In the genomic region with DNA sequence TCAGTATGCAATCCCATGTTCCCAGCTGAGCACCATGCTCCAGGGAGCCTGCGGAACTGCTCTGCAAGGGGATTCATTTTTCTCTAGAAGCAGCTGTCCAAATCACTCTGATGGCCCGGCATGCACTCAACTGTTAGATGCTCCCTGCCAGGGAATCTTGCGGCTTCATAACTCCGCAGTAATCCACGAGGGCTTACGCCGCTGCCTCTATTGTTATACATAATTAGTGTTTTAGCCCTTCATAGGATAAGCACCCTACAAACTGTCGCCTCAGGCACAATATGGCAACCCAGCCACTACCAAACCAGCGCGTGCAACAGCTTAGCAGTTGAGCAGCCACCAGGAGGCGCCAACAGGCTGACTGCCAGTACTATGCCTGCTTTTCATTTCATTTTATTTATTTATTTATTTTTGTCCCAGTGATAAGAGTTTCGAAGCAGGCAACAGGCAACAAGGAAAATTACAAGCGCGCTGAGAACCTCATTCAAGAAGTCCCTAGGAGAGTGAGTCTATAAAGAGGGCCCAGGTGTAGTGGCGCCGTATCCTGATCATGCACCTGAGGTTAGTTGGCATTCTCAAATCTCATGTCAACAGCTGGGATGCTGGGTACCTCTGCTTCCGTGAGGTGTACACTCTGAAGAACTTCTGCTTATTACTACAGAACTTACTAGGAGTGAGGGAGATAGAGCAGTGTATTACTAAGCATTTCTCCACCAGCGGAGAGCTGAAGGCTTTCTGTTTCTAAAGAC, we compare ENCODE assay signal across 8 mouse cellular contexts.
A peak's percentile ranks its signal among the peaks of the same experiment; 100 is the strongest.
DNase-seq lines count a peak whose midpoint lies in the region; ATAC-seq and TF ChIP-seq lines count a peak whose summit lies in the region.

No protein-coding gene starts in this region.

- H3K27me3 ChIP-seq in Patski, result no peaks in the 10 kb centered on the region
- no peaks in the 10 kb centered on the region for H3K27me3 ChIP-seq in forebrain, embryonic 15.5 days
- H3K27me3 ChIP-seq in hindbrain, embryonic 15.5 days, result no peaks in the 10 kb centered on the region
- H3K27me3 ChIP-seq in midbrain, embryonic 10.5 days (ENCODE audit: low read depth, poor library complexity, severe bottlenecking), result no peaks in the 10 kb centered on the region
- no peaks in the 10 kb centered on the region for H3K27me3 ChIP-seq in small intestine, adult 2 months (ENCODE audit: control insufficient read depth, insufficient read depth, low read length)

- H3K9me3 ChIP-seq in forebrain, embryonic 15.5 days, result no peaks in the 10 kb centered on the region
- H3K9me3 ChIP-seq in hindbrain, embryonic 15.5 days, result no peaks in the 10 kb centered on the region
- no peaks in the 10 kb centered on the region for H3K9me3 ChIP-seq in midbrain, embryonic 10.5 days (replicated peaks)

- CTCF ChIA-PET in Patski (lab: Charles Lee), result interaction anchor here (0.8 to 4.2 kb wide), 3 partner anchors 16 to 506 kb away, joined by 3 to 18 read pairs (median 3); no protein-coding TSS in a partner anchor

- H3K4me2 ChIP-seq in forebrain, embryonic 15.5 days (replicated peaks), result peak overlapping the region; percentile 33; the same call in 1 of the 2 replicates
- peak overlapping the region; percentile 46 for H3K4me2 ChIP-seq in hindbrain, embryonic 15.5 days

- H3K4me1 ChIP-seq in forebrain, embryonic 15.5 days, result no peaks in the 10 kb centered on the region
- H3K4me1 ChIP-seq in hindbrain, embryonic 15.5 days (replicated peaks), result 0 out of 2 replicates have a peak, but pooled peaks cover 4% of the 10 kb centered on the region
- 0 out of 2 replicates have a peak, but pooled peaks cover 4% of the 10 kb centered on the region for H3K4me1 ChIP-seq in midbrain, embryonic 10.5 days
- no peaks in the 10 kb centered on the region for H3K4me1 ChIP-seq in small intestine, adult 2 months (ENCODE audit: control insufficient read depth, insufficient read depth, insufficient read length, low read length)

- ATAC-seq in Patski, result peak; percentile 39
- peak; percentile 90 for ATAC-seq in forebrain, embryonic 15.5 days (replicated peaks)
- peak; percentile 88 for ATAC-seq in hindbrain, embryonic 15.5 days (ENCODE audit: low FRiP score, low read depth)
- no peak for ATAC-seq in erythroid progenitor cell, adult 5-6 weeks (replicated peaks; ENCODE audit: low FRiP score, poor library complexity, severe bottlenecking)

- no peaks in the 10 kb centered on the region for H3K36me3 ChIP-seq in forebrain, embryonic 15.5 days
- no peaks in the 10 kb centered on the region for H3K36me3 ChIP-seq in hindbrain, embryonic 15.5 days
- H3K36me3 ChIP-seq in midbrain, embryonic 10.5 days, result no peaks in the 10 kb centered on the region
- H3K36me3 ChIP-seq in small intestine, adult 2 months (ENCODE audit: control insufficient read depth, insufficient read depth, low read length), result no peaks in the 10 kb centered on the region

- POLR2A ChIA-PET in Patski (lab: Charles Lee), result no interaction called here

- DNase-seq in Patski (ENCODE audit: low read depth, low spot score), result no peak
- peak; percentile 12 for DNase-seq in c-Kit-positive CD71-negative TER-119-negative erythroid progenitor cells, embryonic 14.5 days (ENCODE audit: low read depth)
- DNase-seq in left cerebral cortex, adult 8-10 months (ENCODE audit: low spot score in 2 of 2), result peak; percentile 32 to 36
- DNase-seq in midbrain, embryonic 10.5 days (ENCODE audit: low spot score), result peak; percentile 69

- H3K9ac ChIP-seq in forebrain, embryonic 15.5 days (replicated peaks), result no peak overlapping the region
- H3K9ac ChIP-seq in hindbrain, embryonic 15.5 days, result no peak overlapping the region

- no peak for TF ChIP-seq POLR2A in small intestine, adult 2 months (IDR thresholded peaks at IDR 0.05; ENCODE audit: low read depth, low read length)

- 39% methylated on average over 18 of the region's 18 CpGs for WGBS in forebrain, embryonic 15.5 days
- WGBS in hindbrain, embryonic 15.5 days, result 48% methylated on average over 18 of the region's 18 CpGs
- WGBS in midbrain, embryonic 10.5 days, result 59% methylated on average over 18 of the region's 18 CpGs
- 73% methylated on average over 18 of the region's 18 CpGs for WGBS in small intestine, adult 2 months

- in situ Hi-C loops in Patski (cut with MboI; ENCODE audit: low pct_unique_long_range_greater_than_20kb), result loop anchor here (5.0 kb wide), 1 partner anchor 511 kb away; no protein-coding TSS in a partner anchor

- 0 out of 2 replicates have a peak overlapping the region, but pooled peaks have one; percentile 18 for H3K4me3 ChIP-seq in forebrain, embryonic 15.5 days
- peak overlapping the region; percentile 21 for H3K4me3 ChIP-seq in hindbrain, embryonic 15.5 days
- H3K4me3 ChIP-seq in midbrain, embryonic 10.5 days, result no peak overlapping the region
- no peak overlapping the region for H3K4me3 ChIP-seq in small intestine, adult 2 months (ENCODE audit: low read depth, low read length)

- no peak overlapping the region for H3K27ac ChIP-seq in forebrain, embryonic 15.5 days (replicated peaks)
- H3K27ac ChIP-seq in hindbrain, embryonic 15.5 days (replicated peaks), result no peak overlapping the region
- H3K27ac ChIP-seq in midbrain, embryonic 10.5 days (replicated peaks), result no peak overlapping the region
- no peak overlapping the region for H3K27ac ChIP-seq in small intestine, adult 2 months (ENCODE audit: insufficient read depth, low read depth, low read length)

- peak; percentile 91 for TF ChIP-seq CTCF in Patski (IDR thresholded peaks at IDR 0.05)
- TF ChIP-seq CTCF in small intestine, adult 2 months (IDR thresholded peaks at IDR 0.05; ENCODE audit: extremely low read depth, insufficient read length, insufficient replicate concordance, low read depth, low read length), result peak; percentile 42; the same call in 1 of the 2 replicates

Comparison
In these comparisons a context has a peak if more than half of its experiments do, and no peak if none do; other contexts are left out.
1. H3K4me3 ChIP-seq: peak in forebrain, embryonic 15.5 days (single experiment) and hindbrain, embryonic 15.5 days (single experiment); none in midbrain, embryonic 10.5 days (single experiment) and small intestine, adult 2 months (single experiment).